Mouse (Mus musculus) forebrain, embryonic 13.5 days (tissue): ENCODE measurements at regions not wholly inside any gene's neighbourhood (a gene's known extent, or its start where the extent isn't known, plus 50 kb on each side); places are given as distances from the start of the nearest gene placed in this dataset.
A peak's percentile ranks its signal among the peaks of the same experiment; 100 is the strongest.

Experiments used
- ATAC-seq: fragments of 200-750 bp; cut with Nextera tagmentation; 2 replicates; pipeline ENCODE4 v1.8.0; 2017
- H3K27ac ChIP-seq: fragments of 300-500 bp; sonication (generic); 2 replicates; pipeline ENCODE4 v1.5.1; 2015; ENCODE audit warnings: inconsistent platforms, mild to moderate bottlenecking, moderate library complexity
- H3K27me3 ChIP-seq: fragments of 300-500 bp; sonication (generic); 2 replicates; pipeline ENCODE4 v1.6.1; 2015; ENCODE audit warnings: mild to moderate bottlenecking, inconsistent platforms
- H3K36me3 ChIP-seq: fragments of 300-500 bp; sonication (generic); 2 replicates; pipeline ENCODE4 v1.6.1; 2015; ENCODE audit warnings: mild to moderate bottlenecking, inconsistent platforms; ENCODE audit not compliant: poor library complexity, severe bottlenecking
- H3K4me1 ChIP-seq: fragments of 300-500 bp; sonication (generic); 2 replicates; pipeline ENCODE4 v1.6.1; 2015; ENCODE audit warnings: inconsistent platforms
- H3K4me2 ChIP-seq: fragments of 300-500 bp; sonication (generic); 2 replicates; pipeline ENCODE4 v1.6.1; 2015; ENCODE audit warnings: inconsistent platforms, mild to moderate bottlenecking, moderate library complexity
- H3K4me3 ChIP-seq: fragments of 300-500 bp; sonication (generic); 2 replicates; pipeline ENCODE4 v1.5.1; 2015; ENCODE audit warnings: mild to moderate bottlenecking, inconsistent platforms
- H3K9ac ChIP-seq: fragments of 300-500 bp; sonication (generic); 2 replicates; pipeline ENCODE4 v1.6.1; 2015; ENCODE audit warnings: mild to moderate bottlenecking, inconsistent platforms
- H3K9me3 ChIP-seq: fragments of 300-500 bp; sonication (generic); replicated peaks from 2 replicates; pipeline ENCODE4 v1.6.1; 2016; ENCODE audit warnings: inconsistent platforms
- WGBS: fragments of 180-500 bp; shearing (Covaris S2); methylation state at CpG from one replicate; pipeline ENCODE4 v1.1.7; 2015; 5-methylcytosine and 5-hydroxymethylcytosine counted together

DNA sequence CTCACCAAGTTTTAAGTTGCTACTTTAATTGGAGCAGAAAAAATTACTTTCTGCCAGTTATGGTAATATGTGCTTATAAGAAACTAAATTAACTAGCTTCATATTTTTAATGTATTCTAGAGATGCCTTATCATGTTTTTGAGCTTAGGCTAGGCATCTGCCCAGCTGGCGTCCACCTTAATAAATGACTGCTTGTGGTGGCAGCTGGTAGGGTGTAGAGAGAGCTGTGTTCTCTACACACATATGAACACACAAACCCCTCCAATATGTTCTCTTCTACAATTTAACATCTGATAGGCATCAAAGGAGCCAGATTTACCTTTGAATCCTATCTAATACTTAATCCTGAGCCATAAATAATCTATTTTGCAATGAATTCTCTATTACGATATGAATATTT is 173.4 kb downstream of the Gm4340 start:
- H3K4me2 ChIP-seq: no peak overlapping the region
- H3K36me3 ChIP-seq: no peaks in the 10 kb centered on the region
- no peaks in the 10 kb centered on the region for H3K4me1 ChIP-seq
- WGBS: 89% methylated on average over 2 of the region's 2 CpGs
- H3K9me3 ChIP-seq: no peaks in the 10 kb centered on the region
- no peaks in the 10 kb centered on the region for H3K27me3 ChIP-seq
- ATAC-seq: peak; percentile 90; the same call in 1 of the 2 replicates
- H3K9ac ChIP-seq: no peak overlapping the region
- no peak overlapping the region for H3K4me3 ChIP-seq
- no peak overlapping the region for H3K27ac ChIP-seq

DNA sequence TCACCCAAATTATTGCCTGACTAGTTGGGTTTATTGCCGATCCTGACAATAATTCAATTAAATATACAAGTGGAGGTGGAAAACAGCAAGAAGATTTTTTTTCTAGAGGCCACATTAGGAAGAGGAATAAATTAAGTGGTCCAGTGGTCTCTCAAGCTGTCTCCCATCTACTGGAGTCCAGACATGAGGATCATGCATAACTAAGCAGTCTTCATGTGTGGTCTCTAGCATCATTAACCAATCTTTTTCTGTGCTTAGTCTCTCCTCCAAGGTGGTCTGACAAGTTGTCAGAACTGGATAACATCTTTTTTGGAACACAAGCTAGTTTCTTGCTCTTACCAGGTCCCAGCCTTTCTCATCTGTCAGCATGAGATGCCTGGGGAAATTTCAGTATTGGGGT is 180.7 kb downstream of the Gm4340 start:
- Histone ChIP-seq H3K4me1 (no peaks in the 10 kb centered on the region), H3K4me2 (no peak overlapping the region), H3K9ac (no peak overlapping the region), H3K27me3 (no peaks in the 10 kb centered on the region), H3K4me3 (no peak overlapping the region), H3K27ac (no peak overlapping the region), H3K9me3 (no peaks in the 10 kb centered on the region), H3K36me3 (no peaks in the 10 kb centered on the region)
- WGBS: 80% methylated on average over 1 of the region's 1 CpGs
- peak; percentile 53; the same call in 1 of the 2 replicates for ATAC-seq

DNA sequence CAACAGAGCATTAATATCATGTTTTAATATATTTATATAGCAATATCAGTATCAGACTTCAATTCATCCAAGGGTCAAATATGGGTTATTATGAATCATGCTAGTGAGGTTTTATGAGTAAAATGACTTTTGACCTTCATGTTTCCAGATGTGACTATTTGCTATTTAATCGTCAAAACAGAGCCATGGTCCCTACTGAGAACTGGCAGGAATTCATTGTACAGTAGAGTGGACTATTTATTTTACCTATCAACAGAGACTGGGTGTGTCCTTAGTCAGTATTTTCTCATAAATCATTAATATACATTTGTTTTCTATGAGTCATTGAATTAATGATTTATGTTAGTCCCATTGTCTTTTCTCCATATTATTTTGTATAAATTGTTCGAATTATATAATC is 194.4 kb downstream of the Gm4340 start:
- Histone ChIP-seq H3K27ac (no peak overlapping the region), H3K4me1 (no peaks in the 10 kb centered on the region), H3K4me2 (no peak overlapping the region), H3K9ac (no peak overlapping the region), H3K9me3 (no peaks in the 10 kb centered on the region), H3K36me3 (no peaks in the 10 kb centered on the region), H3K27me3 (no peaks in the 10 kb centered on the region), H3K4me3 (no peak overlapping the region)
- WGBS: 75% methylated on average over 2 of the region's 2 CpGs
- no peak for ATAC-seq

DNA sequence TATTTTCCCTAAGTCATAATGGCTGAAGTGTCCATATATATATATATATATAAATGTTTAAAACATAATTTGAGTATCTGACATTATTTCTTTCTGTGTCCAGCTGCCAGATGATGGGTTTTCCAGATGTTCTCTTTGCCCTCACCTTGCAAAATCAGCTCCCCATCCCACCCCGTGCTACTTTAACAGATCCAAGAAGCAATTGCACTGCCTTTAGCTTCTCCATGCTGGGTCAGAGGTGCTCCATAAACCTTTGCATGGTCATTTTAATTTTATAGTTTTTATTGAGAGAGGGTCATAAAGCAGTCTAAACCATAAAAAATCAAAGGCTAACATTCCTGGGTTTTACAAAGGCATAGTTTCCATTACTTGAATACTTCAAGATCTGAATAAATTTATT is 201.9 kb downstream of the Gm4340 start:
- Histone ChIP-seq H3K9me3 (no peaks in the 10 kb centered on the region), H3K36me3 (no peaks in the 10 kb centered on the region), H3K9ac (no peak overlapping the region), H3K4me2 (no peak overlapping the region), H3K4me1 (no peaks in the 10 kb centered on the region), H3K4me3 (no peak overlapping the region), H3K27ac (no peak overlapping the region), H3K27me3 (no peaks in the 10 kb centered on the region)
- ATAC-seq: no peak
- 93% methylated on average over 1 of the region's 1 CpGs for WGBS

GRCm38 (mm10) chr10:104408751-104409150 is 214.9 kb downstream of the Gm4340 start:
- ATAC-seq: no peak
- no peaks in the 10 kb centered on the region for H3K36me3 ChIP-seq
- no peak overlapping the region for H3K4me3 ChIP-seq
- H3K4me2 ChIP-seq: no peak overlapping the region
- no peaks in the 10 kb centered on the region for H3K9me3 ChIP-seq
- WGBS: 56% methylated on average over 4 of the region's 4 CpGs
- H3K4me1 ChIP-seq: no peaks in the 10 kb centered on the region
- H3K27me3 ChIP-seq: no peaks in the 10 kb centered on the region
- no peak overlapping the region for H3K9ac ChIP-seq
- H3K27ac ChIP-seq: no peak overlapping the region

GRCm38 (mm10) chr10:104422541-104422940 is 228.7 kb downstream of the Gm4340 start:
- H3K4me3 ChIP-seq: no peak overlapping the region
- no peak overlapping the region for H3K4me2 ChIP-seq
- ATAC-seq: no peak
- H3K4me1 ChIP-seq: no peaks in the 10 kb centered on the region
- no peaks in the 10 kb centered on the region for H3K27me3 ChIP-seq
- H3K36me3 ChIP-seq: no peaks in the 10 kb centered on the region
- H3K27ac ChIP-seq: no peak overlapping the region
- H3K9ac ChIP-seq: no peak overlapping the region
- H3K9me3 ChIP-seq: no peaks in the 10 kb centered on the region

- Histone ChIP-seq H3K27me3 (no peaks in the 10 kb centered on the region), H3K27ac (no peak overlapping the region), H3K36me3 (no peaks in the 10 kb centered on the region), H3K4me1 (no peaks in the 10 kb centered on the region), H3K9me3 (no peaks in the 10 kb centered on the region), H3K9ac (no peak overlapping the region), H3K4me2 (no peak overlapping the region), H3K4me3 (no peak overlapping the region)
- no peak for ATAC-seq
- 85% methylated on average over 4 of the region's 4 CpGs for WGBS
These were observed 229.3 kb downstream of the Gm4340 start for GRCm38 (mm10) chr10:104423161-104423560.

DNA sequence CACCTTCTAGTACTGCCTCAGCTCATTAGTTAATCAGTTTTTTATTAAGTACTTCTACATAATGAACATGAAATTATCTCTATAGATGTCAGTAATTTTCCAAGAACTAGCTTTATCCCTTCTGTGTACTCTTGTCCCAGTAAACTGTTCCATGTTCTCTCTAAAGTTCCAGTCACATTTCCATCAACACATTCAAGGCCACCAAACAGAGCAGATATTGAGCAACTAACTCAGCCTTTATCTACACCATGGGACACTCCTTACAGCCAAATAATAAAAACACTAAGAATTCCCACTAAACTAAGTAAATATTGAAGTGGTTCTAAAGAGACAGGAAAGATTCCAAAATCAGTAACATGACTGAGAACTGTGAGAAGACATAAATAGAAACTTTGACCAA is 229.9 kb downstream of the Gm4340 start:
- Histone ChIP-seq H3K27ac (no peak overlapping the region), H3K4me3 (no peak overlapping the region), H3K9ac (no peak overlapping the region), H3K36me3 (no peaks in the 10 kb centered on the region), H3K4me2 (no peak overlapping the region), H3K4me1 (no peaks in the 10 kb centered on the region), H3K27me3 (no peaks in the 10 kb centered on the region), H3K9me3 (no peaks in the 10 kb centered on the region)
- no peak for ATAC-seq

GRCm38 (mm10) chr10:104444926-104445325 is 251.1 kb downstream of the Gm4340 start:
- Histone ChIP-seq H3K9me3 (no peaks in the 10 kb centered on the region), H3K4me3 (no peak overlapping the region), H3K9ac (no peak overlapping the region), H3K36me3 (no peaks in the 10 kb centered on the region), H3K4me1 (no peaks in the 10 kb centered on the region), H3K4me2 (no peak overlapping the region), H3K27me3 (no peaks in the 10 kb centered on the region), H3K27ac (no peak overlapping the region)
- 80% methylated on average over 4 of the region's 4 CpGs for WGBS
- no peak for ATAC-seq

DNA sequence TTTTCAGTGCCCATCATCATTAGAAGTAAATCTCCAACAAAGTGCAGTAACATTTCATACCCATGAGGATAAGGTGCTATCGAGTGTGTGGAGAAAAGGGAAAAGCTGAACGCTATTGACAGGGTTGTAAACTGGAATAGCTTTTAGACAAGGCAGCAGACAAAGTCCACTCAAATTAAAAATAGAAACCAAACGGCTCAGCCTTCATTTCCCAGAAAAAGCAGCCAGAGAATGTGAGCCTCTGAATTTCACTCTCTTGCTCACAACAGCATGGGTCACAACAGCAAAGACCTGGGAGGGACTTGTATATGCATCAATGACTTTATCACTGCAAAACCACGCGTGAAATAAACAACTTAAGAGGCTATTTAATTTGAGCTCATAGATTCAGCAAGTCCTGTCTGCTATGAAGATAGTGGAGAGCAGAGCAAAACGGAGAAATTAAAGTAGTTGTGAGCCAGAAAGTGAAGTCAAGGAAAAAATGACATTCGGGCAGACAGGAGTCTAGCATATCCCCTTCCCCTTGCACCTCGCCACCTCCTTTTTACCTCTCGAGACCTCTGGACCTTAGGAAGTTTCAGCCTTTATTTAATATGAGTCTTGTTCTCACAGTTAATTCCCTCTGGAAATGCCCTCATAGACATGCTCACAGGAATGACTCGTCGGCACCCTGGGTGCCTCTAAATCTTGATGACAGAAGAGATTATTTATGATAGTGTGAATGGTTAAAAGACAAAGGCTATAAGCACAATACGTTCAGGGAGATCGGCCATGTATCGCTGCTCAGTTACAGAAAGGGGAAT is 261.9 kb downstream of the Gm4340 start:
- H3K9ac ChIP-seq: 0 out of 2 replicates have a peak overlapping the region, but pooled peaks have one; percentile 8
- H3K27me3 ChIP-seq: no peaks in the 10 kb centered on the region
- no peak overlapping the region for H3K27ac ChIP-seq
- H3K4me1 ChIP-seq: peaks cover 4% of the 10 kb centered on the region; the same call in 1 of the 2 replicates
- no peaks in the 10 kb centered on the region for H3K9me3 ChIP-seq
- 0 out of 2 replicates have a peak, but pooled peaks have one; percentile 30 for ATAC-seq
- 0 out of 2 replicates have a peak overlapping the region, but pooled peaks have one; percentile 1 for H3K4me3 ChIP-seq
- 42% methylated on average over 14 of the region's 14 CpGs for WGBS
- peak overlapping the region; percentile 43 for H3K4me2 ChIP-seq
- no peaks in the 10 kb centered on the region for H3K36me3 ChIP-seq

- Histone ChIP-seq H3K9ac (0 out of 2 replicates have a peak overlapping the region, but pooled peaks have one; percentile 8), H3K36me3 (no peaks in the 10 kb centered on the region), H3K9me3 (no peaks in the 10 kb centered on the region), H3K27me3 (no peaks in the 10 kb centered on the region), H3K27ac (no peak overlapping the region), H3K4me1 (peaks cover 4% of the 10 kb centered on the region; the same call in 1 of the 2 replicates), H3K4me2 (peak overlapping the region; percentile 43), H3K4me3 (0 out of 2 replicates have a peak overlapping the region, but pooled peaks have one; percentile 1)
- WGBS: 26% methylated on average over 5 of the region's 5 CpGs
- ATAC-seq: no peak
These were observed 262.5 kb downstream of the Gm4340 start for GRCm38 (mm10) chr10:104456352-104456725.

- Histone ChIP-seq H3K36me3 (no peaks in the 10 kb centered on the region), H3K9ac (no peak overlapping the region), H3K4me1 (no peaks in the 10 kb centered on the region), H3K9me3 (no peaks in the 10 kb centered on the region), H3K4me3 (no peak overlapping the region), H3K27me3 (no peaks in the 10 kb centered on the region), H3K4me2 (no peak overlapping the region), H3K27ac (no peak overlapping the region)
- ATAC-seq: peak; percentile 36; the same call in 1 of the 2 replicates
- 90% methylated on average over 5 of the region's 5 CpGs for whole genome bisulfite sequencing
These were observed 292.5 kb downstream of the Gm4340 start for GRCm38 (mm10) chr10:104486226-104486944.
